Mouse (Mus musculus) kidney, postnatal 0 days (tissue): ENCODE results near the gene Actr3b. TPM values are rescaled to one million over a fixed set of nuclear protein-coding genes. Genes with fewer than 3 reads are reported as not detected.
"Not testable (repeated sequence)": the region's sequence is repeated elsewhere in the genome, so short reads cannot be mapped to it uniquely, and the experiment has no call there.

Experiments
- ATAC-seq: fragments of 200-750 bp; cut with Nextera tagmentation; replicated peaks from 2 replicates; pipeline ENCODE4 v1.8.0; 2017; ENCODE audit warnings: low read depth, moderate number of reproducible peaks, moderate TSS enrichment, moderate library complexity; ENCODE audit not compliant: low FRiP score
- DNase-seq: peaks from one replicate; pipeline ENCODE4 v3.0.0-alpha.2; 2016; ENCODE audit warnings: low spot score
- H3K27ac ChIP-seq: fragments of 300-500 bp; sonication (generic); 2 replicates; pipeline ENCODE4 v1.5.1; 2014; ENCODE audit warnings: mild to moderate bottlenecking
- H3K27me3 ChIP-seq: fragments of 300-500 bp; sonication (generic); 2 replicates; pipeline ENCODE4 v1.6.1; 2014; ENCODE audit warnings: low read length, mixed read lengths; ENCODE audit not compliant: insufficient read depth
- H3K36me3 ChIP-seq: fragments of 300-500 bp; sonication (generic); 2 replicates; pipeline ENCODE4 v1.6.1; 2014; ENCODE audit warnings: low read length, mixed read lengths; ENCODE audit not compliant: insufficient read depth
- H3K4me1 ChIP-seq: fragments of 300-500 bp; sonication (generic); replicated peaks from 2 replicates; pipeline ENCODE4 v1.6.1; 2014; ENCODE audit warnings: antibody characterized with exemption, low read length, mixed read lengths; ENCODE audit not compliant: insufficient read depth
- H3K4me2 ChIP-seq: fragments of 300-500 bp; sonication (generic); 2 replicates; pipeline ENCODE4 v1.6.1; 2014; ENCODE audit warnings: mild to moderate bottlenecking, low read length, moderate library complexity, mixed read lengths
- H3K4me3 ChIP-seq: fragments of 300-500 bp; sonication (generic); replicated peaks from 2 replicates; pipeline ENCODE4 v1.5.1; 2014; ENCODE audit warnings: low read depth, low read length
- H3K9ac ChIP-seq: fragments of 300-500 bp; sonication (generic); 2 replicates; pipeline ENCODE4 v1.6.1; 2014; ENCODE audit warnings: low read depth, low read length
- H3K9me3 ChIP-seq: fragments of 300-500 bp; sonication (generic); replicated peaks from 2 replicates; pipeline ENCODE4 v1.6.1; 2016; ENCODE audit warnings: low read length, inconsistent platforms, mixed read lengths
- CTCF ChIP-seq: IDR thresholded peaks from 2 replicates; pipeline ENCODE4 v1.5.1; 2016; ENCODE audit warnings: antibody characterized with exemption, low read depth, mild to moderate bottlenecking, moderate library complexity
- WGBS: fragments of 180-500 bp; shearing (Covaris S2); extraction: QIAGEN DNeasy Blood & Tissue Kit; methylation state at CpG from one replicate; pipeline ENCODE4 v1.1.7; 2014; 5-methylcytosine and 5-hydroxymethylcytosine counted together
- polyA plus RNA-seq: library from polyadenylated mRNA; unstranded; fragments of >200 nt; fragmentation: Nextera tagmentation; extraction: Ambion mirVana; gene quantifications from 2 replicates; pipeline ENCODE4 v1.2.1, GENCODE M21; 2015

The Actr3b gene
- polyA plus RNA-seq, 1 experiment from 2014 or later: 5.8 TPM

- WGBS: 78% methylated on average over 2 of the region's 2 CpGs
- Histone ChIP-seq H3K4me2 (no peak overlapping the region), H3K9ac (no peak overlapping the region), H3K36me3 (no peaks in the 10 kb centered on the region), H3K9me3 (no peaks in the 10 kb centered on the region), H3K4me1 (no peaks in the 10 kb centered on the region), H3K4me3 (no peak overlapping the region), H3K27ac (no peak overlapping the region), H3K27me3 (no peaks in the 10 kb centered on the region)
- TF ChIP-seq CTCF: no peak
- no peak for ATAC-seq
- no peak for DNase-seq
Measured at GRCm38 (mm10) chr5:25735861-25736260, 23.9 kb upstream of the Actr3b start.

- H3K27ac ChIP-seq: no peak overlapping the region
- H3K4me3 ChIP-seq: no peak overlapping the region
- TF ChIP-seq CTCF: no peak
- H3K27me3 ChIP-seq: no peaks in the 10 kb centered on the region
- 46% methylated on average over 3 of the region's 3 CpGs for WGBS
- no peaks in the 10 kb centered on the region for H3K4me1 ChIP-seq
- no peak overlapping the region for H3K4me2 ChIP-seq
- no peak overlapping the region for H3K9ac ChIP-seq
- ATAC-seq: no peak
- H3K9me3 ChIP-seq: no peaks in the 10 kb centered on the region
- no peaks in the 10 kb centered on the region for H3K36me3 ChIP-seq
- no peak for DNase-seq
Measured at GRCm38 (mm10) chr5:25738448-25738847, 21.3 kb upstream of the Actr3b start.

- not testable (repeated sequence) for H3K9me3 ChIP-seq, H3K4me1 ChIP-seq, H3K36me3 ChIP-seq, DNase-seq, H3K4me3 ChIP-seq, ATAC-seq, H3K4me2 ChIP-seq, H3K27me3 ChIP-seq, H3K9ac ChIP-seq, H3K27ac ChIP-seq
- 81% methylated on average over 1 of the region's 1 CpGs for WGBS
Measured at GRCm38 (mm10) chr5:25738902-25739301, 20.9 kb upstream of the Actr3b start.

GRCm38 (mm10) chr5:25747904-25748303 lies 11.9 kb upstream of the Actr3b start:
- Histone ChIP-seq H3K27ac (no peak overlapping the region), H3K9me3 (no peaks in the 10 kb centered on the region), H3K4me2 (no peak overlapping the region), H3K36me3 (no peaks in the 10 kb centered on the region), H3K4me3 (no peak overlapping the region), H3K9ac (no peak overlapping the region), H3K27me3 (no peaks in the 10 kb centered on the region), H3K4me1 (no peaks in the 10 kb centered on the region)
- DNase-seq: no peak
- TF ChIP-seq CTCF: no peak
- ATAC-seq: no peak

GRCm38 (mm10) chr5:25748613-25749012 lies 11.2 kb upstream of the Actr3b start:
- Histone ChIP-seq H3K36me3 (no peaks in the 10 kb centered on the region), H3K27me3 (no peaks in the 10 kb centered on the region), H3K4me1 (no peaks in the 10 kb centered on the region), H3K9ac (no peak overlapping the region), H3K27ac (no peak overlapping the region), H3K4me2 (no peak overlapping the region), H3K4me3 (no peak overlapping the region), H3K9me3 (no peaks in the 10 kb centered on the region)
- DNase-seq: no peak
- ATAC-seq: no peak
- 74% methylated on average over 3 of the region's 3 CpGs for WGBS
- no peak for TF ChIP-seq CTCF

GRCm38 (mm10) chr5:25751552-25751951 lies 8.2 kb upstream of the Actr3b start:
- Histone ChIP-seq H3K27ac (no peak overlapping the region), H3K9ac (no peak overlapping the region), H3K36me3 (no peaks in the 10 kb centered on the region), H3K4me3 (no peak overlapping the region), H3K27me3 (no peaks in the 10 kb centered on the region), H3K4me1 (no peaks in the 10 kb centered on the region), H3K9me3 (no peaks in the 10 kb centered on the region), H3K4me2 (no peak overlapping the region)
- TF ChIP-seq CTCF: no peak
- no peak for ATAC-seq
- DNase-seq: no peak

- Histone ChIP-seq H3K36me3 (no peaks in the 10 kb centered on the region), H3K27ac (no peak overlapping the region), H3K27me3 (no peaks in the 10 kb centered on the region), H3K4me3 (no peak overlapping the region), H3K9ac (no peak overlapping the region), H3K9me3 (no peaks in the 10 kb centered on the region), H3K4me1 (no peaks in the 10 kb centered on the region), H3K4me2 (no peak overlapping the region)
- TF ChIP-seq CTCF: no peak
- no peak for ATAC-seq
- no peak for DNase-seq
- WGBS: 86% methylated on average over 5 of the region's 5 CpGs
Measured at GRCm38 (mm10) chr5:25752862-25753261, 6.9 kb upstream of the Actr3b start.
